Mouse (Mus musculus) adrenal gland, postnatal 14 days (tissue): ENCODE measurements at regions not wholly inside any gene's neighbourhood (a gene's known extent, or its start where the extent isn't known, plus 50 kb on each side); places are given as distances from the start of the nearest gene placed in this dataset.
A peak's percentile ranks its signal among the peaks of the same experiment; 100 is the strongest.
"Not testable (repeated sequence)": the region's sequence is repeated elsewhere in the genome, so short reads cannot be mapped to it uniquely, and the experiment has no call there.

ENCODE experiments used
- DNase-seq: peaks from one replicate; pipeline ENCODE4 v3.0.0; 2021; ENCODE audit warnings: mixed read lengths

DNA sequence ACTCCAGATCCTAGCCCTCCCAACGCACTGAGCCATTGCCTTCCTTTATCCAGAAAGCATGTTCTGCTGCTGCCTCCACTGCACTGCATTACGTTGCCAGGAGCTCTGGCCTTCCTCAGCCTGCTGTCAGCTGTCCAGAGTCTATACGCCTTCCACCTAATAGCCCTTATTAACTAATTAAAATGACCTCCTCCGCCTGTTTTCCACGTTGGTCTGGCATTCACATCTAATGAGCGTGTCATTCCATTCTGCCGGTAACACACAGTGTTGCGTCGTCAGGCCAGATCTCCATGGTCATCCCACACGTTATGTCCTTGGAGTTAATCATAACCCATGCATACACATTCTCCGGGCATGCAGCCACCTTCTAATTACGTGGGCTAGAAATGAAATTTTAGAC, 56.7 kb upstream of the Med4 start:
- DNase-seq = peak; percentile 54

DNA sequence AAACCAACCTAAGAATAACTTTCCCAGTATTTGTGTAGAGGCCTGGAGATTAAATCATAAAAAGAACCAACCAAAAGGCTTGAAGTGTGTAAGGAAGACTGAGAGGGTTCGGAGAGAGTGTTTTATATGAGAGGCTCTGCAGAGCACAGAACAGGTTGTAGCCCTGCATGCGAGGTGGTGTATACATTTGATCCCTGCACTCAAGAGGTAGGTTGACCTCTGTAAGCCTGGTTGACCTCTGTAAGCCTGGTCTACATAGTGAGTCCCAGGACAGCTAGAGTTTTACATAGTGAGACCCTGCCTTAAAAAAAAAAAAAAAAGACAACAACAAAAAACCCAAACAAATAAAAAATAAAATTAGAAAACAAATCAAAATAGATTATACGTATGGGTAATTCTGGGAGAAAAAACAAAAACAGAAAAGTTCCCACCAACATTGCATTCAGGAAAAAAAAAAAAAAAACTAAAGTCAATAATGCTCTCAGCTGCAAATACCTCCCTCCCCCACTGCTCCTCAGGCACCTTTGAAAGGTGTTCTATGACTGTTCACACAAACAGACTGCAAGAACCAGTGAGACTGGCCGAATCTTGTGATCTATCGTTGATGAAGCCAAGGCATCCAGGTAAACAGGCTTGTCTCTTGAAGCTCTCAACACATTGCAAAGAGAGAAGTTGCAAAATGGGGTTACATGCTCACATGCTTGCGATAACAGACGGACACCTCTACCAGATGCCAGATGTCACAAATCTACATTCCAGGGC, 57.3 kb upstream of the Med4 start:
- no peak for DNase-seq

DNA sequence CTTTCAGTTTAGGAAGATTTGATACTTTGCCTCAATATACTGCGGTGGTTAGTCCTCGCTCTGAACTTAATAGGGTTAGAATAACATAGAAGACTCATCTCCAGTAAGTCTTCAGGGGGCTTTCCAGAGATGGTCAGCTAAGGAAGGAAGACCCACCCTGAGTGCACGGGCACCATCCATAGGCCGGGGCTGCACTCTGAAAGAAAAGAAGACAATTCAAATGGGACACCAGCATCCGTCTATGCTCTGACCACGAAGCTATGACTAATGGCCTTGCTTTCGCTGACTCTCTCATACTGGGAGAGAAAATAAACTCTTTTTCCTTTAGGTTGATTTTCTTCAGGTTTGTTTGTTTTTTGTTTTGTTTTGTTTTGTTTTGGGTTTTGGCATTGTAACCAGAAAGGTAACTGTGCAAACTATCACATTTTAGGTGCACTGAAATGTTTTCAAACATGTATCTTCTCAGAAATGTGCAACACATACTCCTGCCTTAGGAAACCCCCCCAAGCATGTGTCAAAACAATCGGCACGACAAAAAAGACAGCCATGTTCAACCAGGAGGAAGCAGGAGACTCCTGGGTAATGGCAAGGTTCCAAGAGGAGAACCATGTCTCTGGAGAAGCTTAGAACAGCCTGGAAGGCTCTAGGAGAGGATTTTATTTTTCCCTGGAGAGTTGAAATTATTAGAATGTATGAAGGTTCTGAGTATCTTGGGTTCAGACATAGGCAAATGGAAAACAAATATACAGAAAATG, 58.4 kb upstream of the Med4 start:
- DNase-seq = no peak

DNA sequence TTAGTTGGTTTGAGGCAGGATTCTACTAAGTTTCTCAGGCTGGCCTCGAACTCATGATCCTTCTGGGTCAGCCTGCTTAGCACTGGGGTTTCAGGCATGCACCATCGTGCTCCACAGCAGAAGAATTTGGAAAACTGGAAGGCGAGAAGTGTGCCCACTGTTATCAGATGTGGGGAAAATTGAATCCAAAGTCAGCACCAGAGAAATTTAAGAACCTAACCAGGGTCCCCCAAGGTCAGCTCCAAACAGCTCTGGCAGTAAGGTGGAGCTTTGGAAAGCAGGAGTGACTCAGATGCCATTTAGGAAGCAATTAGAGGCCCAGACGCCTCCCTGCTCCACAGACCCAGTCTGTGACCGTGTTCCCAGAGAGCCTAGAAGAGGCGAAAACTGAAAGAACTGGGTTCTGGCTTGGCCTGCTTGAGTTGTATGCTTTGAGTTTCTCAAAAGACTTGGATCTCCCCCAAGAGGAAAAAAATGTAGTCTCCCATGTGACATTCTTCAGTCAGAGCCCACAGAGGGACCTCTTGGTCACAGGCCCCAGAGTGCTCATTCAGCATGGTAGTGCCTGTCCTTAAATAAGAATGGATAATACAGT, 59.8 kb upstream of the Med4 start:
- DNase-seq = peak; percentile 32

DNA sequence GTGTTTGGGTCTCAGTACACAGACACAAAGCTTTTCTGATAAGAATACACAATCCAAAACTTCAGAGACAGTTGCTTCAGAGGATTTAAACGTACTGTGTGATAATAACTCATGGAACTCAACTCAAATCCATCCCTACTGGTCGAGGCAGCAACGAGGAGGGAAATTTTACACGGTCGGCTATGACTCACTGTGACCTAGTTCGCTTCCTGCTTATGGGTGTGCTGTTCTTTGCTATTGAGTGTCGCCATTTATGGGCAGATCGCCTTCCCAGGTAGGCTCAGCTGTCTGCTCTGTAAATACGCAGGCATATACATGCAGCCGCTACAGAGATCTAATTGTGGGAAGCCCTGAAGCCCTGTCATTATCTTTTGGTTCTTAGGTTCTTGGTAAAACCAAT, 60.7 kb upstream of the Med4 start:
- DNase-seq = no peak

DNA sequence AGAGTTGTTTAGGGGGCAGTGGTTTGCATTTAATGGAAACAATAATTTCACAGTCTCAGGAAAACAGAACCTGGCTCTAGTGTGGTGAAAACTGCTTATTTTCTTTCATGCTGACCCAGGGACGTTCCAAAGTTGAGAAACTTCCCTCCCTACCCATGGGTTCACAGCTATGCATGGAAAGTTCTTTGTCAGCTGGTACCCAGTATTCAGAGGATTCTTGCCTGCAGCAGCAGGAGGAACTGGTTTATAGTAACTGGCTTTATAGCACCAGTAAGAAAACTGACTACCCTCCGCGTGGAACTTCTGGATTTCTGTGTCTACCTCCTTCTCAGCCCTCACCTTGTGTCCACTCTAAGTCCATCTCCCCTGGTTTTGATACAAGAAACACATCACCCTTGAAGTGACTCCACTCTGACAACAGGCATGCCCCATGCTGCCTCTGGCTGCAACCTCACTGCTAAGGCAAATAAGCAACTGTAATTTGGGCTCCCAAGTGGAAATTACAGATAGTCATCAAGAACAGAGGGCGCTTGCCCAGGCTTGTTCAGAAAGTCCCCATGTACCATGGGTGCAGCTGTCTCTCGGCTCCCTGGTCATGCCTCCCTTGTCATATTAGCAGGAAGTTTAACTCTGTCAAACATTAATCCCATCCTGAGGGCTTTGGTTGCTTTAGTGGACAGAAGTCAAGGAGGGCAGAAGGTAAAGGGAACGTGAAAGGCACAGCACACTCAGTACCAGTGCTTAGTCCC, 60.6 kb upstream of the Itm2b start:
- no peak for DNase-seq

DNA sequence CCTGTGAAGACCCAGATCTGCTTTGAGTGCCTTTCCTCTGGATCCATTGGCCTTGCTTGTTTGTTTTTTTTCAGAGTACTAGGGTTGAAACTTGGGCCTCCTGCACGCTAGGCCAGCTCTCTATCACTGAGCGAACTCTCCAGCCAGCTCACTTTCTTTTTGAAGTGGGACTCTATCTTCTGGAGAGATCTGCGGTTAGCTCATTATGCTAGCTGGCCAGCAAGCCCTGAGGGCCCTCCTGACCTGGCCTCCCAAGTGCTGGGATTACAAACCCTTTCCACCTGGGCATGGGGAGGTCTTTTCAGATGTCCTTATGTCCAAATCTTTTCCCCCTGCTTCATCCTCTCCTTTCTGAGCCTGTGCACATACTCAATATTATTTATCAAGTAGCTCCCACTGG, 59.6 kb upstream of the Itm2b start:
- DNase-seq = no peak

DNA sequence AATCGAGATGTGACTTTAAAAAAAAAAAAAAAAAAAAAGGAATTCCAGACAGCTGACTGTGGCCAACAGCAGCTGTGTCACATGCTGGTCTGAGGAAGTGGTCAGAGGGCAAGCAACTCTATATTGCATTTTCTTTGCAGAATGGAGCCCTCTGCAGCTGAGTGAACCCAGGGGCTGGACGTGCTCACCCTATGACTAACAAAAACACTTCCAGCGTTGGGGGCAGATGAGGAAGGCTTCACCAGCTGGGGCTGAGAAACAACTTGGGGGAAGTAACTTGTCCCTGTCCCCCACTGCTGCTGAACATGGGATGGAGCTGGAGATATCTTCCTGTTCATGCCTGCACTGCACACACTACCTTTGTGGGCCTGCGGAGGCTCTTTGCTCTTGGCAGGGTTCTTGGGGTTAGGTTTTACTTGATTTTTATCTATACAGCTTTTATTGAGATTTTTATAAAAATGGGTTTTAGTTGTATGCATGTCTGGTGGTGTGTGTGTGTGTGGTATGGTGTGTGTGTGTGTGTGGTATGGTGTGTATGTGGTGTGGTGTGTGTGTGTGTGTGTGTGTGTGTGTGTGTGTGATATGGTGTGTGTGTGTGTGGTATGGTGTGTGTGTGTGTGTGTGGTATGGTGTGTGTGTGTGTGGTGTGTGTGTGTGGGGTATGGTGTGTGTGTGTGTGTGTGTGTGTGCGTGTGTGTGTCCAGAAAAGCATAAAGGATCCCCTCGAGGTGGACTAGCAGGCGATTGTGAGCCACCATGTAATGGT, 57.0 kb upstream of the Itm2b start:
- DNase-seq = peak; percentile 23

DNA sequence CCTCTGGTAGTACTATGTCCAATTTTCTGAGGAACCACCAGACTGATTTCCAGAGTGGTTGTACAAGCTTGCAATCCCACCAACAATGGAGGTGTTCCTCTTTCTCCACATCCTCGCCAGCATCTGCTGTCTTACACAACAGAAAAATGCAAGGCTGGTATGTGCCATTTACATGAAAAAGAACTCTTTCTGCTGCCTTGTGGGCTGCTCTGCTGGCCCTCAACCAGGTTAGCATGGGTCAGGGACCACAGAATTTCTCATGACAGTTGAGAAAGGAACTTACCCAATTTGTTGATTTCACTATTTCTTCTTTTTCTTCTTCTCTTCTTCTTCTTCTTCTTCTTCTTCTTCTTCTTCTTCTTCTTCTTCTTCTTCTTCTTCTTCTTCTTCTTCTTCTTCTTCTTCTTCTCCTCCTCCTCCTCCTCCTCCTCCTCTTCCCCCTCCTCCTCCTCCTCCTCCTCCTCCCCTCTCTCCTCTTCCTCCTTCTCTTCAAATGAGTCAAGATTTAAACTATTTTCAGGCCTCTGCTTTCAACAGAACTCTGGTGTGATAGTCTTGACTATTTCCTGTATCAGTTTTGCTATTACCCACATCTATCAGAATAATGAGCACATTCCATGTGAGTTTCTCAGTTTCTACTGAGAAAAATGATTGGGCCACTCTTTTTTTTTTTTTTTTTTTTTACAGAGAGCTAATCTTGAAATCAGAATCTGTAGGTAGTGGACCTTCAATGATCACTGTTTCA, 56.3 kb upstream of the Itm2b start:
- DNase-seq = not testable (repeated sequence)

DNA sequence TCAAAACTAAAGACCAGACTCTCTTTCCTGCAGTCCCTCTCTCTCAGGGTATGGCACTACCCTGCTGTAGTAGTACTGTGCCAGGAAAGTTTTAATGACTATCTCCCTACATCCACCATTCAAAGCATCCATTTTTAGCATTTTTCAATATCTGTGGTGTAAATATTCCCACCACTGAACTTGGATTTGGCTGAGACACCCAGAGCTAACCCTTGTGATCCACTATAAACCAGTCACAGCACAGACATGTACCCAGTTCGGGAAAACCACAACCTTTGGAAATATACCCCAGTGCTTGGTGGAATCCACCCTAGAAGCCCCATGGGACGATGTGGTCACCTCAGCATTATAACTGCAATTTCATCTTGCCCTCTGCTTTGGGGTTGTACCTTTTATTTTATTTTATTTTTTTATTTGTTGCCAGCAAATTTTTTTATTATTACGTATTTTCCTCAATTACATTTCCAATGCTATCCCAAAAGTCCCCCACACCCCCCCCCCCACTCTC, 54.8 kb upstream of the Itm2b start:
- no peak for DNase-seq

DNA sequence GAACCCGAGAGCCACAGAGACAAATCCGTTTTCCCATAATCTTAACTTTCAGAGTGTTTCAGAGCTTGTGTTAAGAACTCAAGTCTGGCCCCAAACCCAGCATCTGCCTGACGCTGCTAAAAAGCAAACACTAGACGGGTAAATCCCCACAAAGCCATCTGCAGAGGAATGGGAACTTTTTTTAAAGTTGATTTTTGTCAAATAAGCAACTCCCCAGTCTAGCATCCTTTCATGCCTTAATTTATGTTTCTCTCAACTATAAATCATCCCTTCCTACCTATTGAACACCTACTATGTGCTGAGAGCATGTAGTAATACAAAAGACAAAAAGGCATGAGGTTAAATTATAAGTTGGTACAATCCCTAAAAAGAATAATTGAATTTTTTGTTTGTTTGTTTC, 50.8 kb upstream of the Itm2b start:
- DNase-seq = no peak
